Mouse (Mus musculus): ENCODE measurements around the gene Rsph9.

DNA sequence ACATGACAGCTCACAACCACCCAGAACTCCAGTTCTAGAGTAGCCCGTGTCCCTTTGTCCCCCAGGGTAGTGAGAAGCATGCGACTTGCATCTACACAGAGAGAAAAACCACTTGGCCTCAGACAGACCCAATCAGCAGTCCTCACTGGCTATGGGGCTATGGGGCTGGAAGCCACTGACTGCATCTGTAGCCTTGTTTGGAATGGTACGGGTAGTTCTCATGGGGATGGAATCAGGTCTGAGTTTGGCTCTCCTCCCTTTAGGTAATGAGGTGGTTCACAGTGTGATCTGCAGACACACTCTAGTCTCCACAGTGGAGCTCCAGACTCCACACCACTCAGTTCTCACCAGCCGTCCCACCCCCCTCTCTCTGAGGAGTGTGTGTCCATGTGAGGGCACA lies 20.7 kb downstream of the Rsph9 start:
- no peak for TF ChIP-seq POLR2A (IDR thresholded peaks at IDR 0.05; ENCODE audit: insufficient read depth, low read depth, low read length)
- TF ChIP-seq CTCF (IDR thresholded peaks at IDR 0.05), result no peak
- TF ChIP-seq EP300 (IDR thresholded peaks at IDR 0.05; ENCODE audit: insufficient read depth, low read depth, low read length), result no peak

Measured in heart, adult 2 months (tissue).